Mouse (Mus musculus): ENCODE data around the gene Zfp36l2. TPM values are rescaled to one million over a fixed set of nuclear protein-coding genes. Genes with fewer than 3 reads are reported as not detected.
"Not testable (repeated sequence)": the region's sequence is repeated elsewhere in the genome, so short reads cannot be mapped to it uniquely, and the experiment has no call there.

The Zfp36l2 gene
- total RNA-seq, 4 experiments from 2014 or later: 23.5 to 25.4 (median 24.4) TPM

- DNase-seq (ENCODE audit: low spot score): no peak
Measured at GRCm38 (mm10) chr17:84195003-84195395, 7.3 kb upstream of the Zfp36l2 start.

- no peak for DNase-seq (ENCODE audit: low spot score)
Measured at GRCm38 (mm10) chr17:84194282-84195002, 6.7 kb upstream of the Zfp36l2 start.

DNA sequence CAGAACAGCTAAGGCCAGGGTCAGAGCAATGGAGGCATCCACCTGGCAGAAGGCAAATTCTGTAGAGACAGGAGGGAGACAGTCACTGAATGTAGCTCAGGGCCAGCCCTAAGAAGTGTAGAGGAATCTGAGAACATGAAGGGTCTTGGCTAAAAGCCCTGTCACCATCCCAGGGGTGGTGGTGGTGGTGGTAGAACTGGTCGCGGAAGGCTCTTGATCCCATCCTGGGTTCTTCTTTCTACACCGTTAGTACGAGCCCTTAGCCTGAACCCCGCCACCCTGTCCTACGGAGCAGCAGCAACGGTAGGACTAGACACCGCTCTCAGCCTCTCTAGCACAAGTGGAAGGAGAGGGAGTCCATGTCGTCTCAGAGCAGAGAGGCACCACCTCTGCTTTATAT is 5.7 kb upstream of the Zfp36l2 start:
- DNase-seq (ENCODE audit: low spot score): no peak

DNA sequence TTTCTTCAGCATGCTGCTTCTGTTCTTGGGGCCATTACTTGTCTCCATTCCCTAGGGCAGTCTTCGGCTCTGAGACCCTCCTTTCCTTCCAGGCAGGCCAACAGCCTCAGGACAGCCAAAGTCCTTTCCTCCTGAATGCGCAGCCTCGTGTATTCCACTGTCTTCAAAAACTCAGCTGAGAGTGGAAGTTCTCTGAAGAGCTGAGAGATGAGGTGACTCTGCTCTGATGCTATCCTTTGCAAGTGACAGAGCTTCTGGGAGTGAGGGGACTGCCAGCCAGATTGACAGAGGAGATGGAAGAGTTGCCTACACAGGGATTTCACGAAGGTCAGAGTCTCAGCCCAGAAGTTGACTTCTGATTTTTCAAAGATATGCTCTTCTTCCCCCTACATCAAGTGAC is 4.2 kb upstream of the Zfp36l2 start:
- DNase-seq (ENCODE audit: low spot score): no peak

DNA sequence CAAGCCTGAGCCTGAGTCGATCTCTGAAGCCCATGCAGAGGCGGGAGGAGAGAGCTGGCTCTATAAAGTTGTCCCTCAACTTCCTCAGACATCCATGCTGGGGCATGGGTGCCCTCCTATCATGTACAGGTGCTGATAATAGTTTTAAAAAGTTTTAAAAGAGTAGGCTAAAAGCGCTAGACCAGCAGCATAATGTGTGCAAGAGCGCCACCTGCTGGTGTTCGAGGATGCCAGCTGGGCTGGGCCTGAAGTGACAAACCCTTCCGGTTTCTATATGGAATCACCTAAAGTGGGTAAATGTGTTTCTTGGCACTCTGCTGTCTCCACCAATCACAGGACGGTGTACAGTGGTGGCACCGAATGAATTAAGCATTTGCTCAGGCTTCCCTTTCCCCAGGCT is 3.1 kb upstream of the Zfp36l2 start:
- DNase-seq (ENCODE audit: low spot score): peak; percentile 85

GRCm38 (mm10) chr17:84189127-84189854 is 1.5 kb upstream of the Zfp36l2 start:
- DNase-seq (ENCODE audit: low spot score): no peak

- DNase-seq (ENCODE audit: low spot score): peak; percentile 98
Measured at GRCm38 (mm10) chr17:84188374-84188961, 721 bp upstream of the Zfp36l2 start.

DNA sequence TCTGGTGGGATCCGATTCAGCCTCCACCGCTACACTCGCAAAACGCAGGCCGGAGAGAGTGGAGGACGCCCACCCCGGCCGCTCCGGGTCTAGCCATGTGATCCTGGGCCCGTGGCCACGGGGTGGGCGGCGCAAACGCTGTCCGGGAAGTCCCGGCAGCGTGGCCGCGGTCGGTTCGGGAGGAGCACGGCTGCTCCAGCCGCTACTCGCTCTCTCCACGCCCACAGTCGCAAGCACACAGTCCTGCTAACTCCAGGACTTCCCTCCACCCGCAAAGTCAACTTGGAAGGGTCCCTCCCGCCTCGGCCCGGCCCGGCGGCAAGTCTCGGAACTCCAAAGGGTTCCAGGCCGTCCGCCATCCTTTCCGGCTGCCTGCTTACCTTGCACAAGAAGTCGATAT is 483 bp downstream of the Zfp36l2 start:
- DNase-seq (ENCODE audit: low spot score): not testable (repeated sequence)

- DNase-seq (ENCODE audit: low spot score): peak; percentile 52
Measured at GRCm38 (mm10) chr17:84186451-84187202, 1.1 kb downstream of the Zfp36l2 start.

DNA sequence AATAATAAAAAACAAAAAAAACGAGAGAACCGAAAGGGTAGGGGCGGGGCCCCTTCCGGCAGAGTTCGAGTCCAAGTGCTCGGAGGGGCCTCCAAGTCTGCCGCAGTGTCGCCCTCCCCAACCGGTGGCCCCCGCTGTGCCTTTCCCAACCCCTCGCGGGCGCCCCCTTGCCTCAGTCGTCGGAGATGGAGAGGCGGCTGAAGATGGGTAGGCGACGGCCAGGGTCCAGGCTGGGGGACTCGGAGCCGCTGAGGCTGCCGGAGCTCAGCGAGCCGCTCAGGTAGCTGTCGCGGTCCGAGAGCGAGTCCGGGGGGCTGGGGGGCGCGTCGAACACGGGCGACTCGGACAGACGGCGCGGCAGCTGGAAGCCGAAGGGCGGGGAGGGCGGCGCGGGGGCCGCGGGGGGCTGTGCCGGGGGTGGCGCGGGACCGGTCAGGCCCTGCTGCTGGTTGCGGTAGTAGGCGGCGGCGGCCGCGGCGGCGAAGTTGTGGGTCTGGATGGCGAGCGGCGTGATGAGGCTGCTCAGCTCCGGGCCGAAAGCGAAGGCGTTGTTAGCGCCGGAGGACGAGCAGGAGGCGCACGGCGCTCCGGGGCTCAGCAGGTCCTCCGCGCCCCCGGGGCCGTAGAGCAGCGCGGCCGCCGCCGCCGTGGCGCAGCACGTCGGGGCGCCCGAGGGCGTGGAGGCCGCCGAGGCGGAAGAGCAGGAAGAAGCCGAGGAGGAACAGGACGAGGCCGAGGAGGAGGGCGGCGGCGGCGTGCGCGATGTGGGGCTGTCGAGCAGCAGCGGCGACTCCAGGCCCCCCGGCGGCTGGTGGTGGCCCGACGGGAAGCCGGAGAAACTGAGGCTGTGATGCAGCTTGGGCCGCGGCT is 1.9 kb downstream of the Zfp36l2 start:
- DNase-seq (ENCODE audit: low spot score): no peak

GRCm38 (mm10) chr17:84185011-84185411 is 2.7 kb downstream of the Zfp36l2 start:
- no peak for DNase-seq (ENCODE audit: low spot score)

- peak; percentile 94 for DNase-seq (ENCODE audit: low spot score)
Measured at GRCm38 (mm10) chr17:84183291-84183781, 4.4 kb downstream of the Zfp36l2 start.

GRCm38 (mm10) chr17:84182311-84183271 is 5.2 kb downstream of the Zfp36l2 start:
- no peak for DNase-seq (ENCODE audit: low spot score)

- peak; percentile 59 for DNase-seq (ENCODE audit: low spot score)
Measured at GRCm38 (mm10) chr17:84181502-84182310, 6.0 kb downstream of the Zfp36l2 start.

DNA sequence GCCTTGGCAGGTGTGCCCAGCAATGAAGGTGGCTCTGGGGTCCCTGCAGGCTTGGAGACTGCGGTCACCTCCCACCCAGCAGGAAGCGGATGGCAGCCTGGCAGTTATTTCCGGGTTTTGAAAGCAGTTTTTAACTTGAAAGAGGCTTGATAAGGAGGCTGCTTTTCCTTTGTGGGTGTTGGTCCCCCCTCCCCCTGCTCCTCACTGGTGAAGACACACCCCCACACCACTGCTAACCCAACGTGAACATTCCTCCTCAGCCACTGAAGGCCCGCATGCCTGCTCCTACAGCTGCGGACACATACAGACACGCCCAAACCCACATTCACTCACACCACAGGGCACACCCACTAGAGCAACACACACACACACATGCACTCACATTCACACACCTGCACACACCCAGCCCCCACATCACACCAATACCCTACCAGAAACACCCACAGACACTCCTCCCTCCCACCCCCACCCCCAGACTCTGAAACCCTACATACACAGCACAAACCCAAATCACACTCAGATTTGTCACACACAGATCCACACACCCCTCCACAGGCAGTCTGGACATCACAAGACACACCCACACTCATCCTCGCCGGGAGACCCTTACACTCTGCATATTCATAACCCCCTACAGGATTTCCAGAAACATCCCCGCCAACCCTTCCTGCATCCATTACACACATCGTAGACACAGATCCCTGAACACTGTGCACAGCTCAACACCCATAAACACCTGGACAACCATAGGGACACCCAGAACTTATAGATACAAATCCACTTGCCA is 6.8 kb downstream of the Zfp36l2 start:
- no peak for DNase-seq (ENCODE audit: low spot score)

- DNase-seq (ENCODE audit: low spot score): no peak
Measured at GRCm38 (mm10) chr17:84179973-84180365, 7.8 kb downstream of the Zfp36l2 start.

DNA sequence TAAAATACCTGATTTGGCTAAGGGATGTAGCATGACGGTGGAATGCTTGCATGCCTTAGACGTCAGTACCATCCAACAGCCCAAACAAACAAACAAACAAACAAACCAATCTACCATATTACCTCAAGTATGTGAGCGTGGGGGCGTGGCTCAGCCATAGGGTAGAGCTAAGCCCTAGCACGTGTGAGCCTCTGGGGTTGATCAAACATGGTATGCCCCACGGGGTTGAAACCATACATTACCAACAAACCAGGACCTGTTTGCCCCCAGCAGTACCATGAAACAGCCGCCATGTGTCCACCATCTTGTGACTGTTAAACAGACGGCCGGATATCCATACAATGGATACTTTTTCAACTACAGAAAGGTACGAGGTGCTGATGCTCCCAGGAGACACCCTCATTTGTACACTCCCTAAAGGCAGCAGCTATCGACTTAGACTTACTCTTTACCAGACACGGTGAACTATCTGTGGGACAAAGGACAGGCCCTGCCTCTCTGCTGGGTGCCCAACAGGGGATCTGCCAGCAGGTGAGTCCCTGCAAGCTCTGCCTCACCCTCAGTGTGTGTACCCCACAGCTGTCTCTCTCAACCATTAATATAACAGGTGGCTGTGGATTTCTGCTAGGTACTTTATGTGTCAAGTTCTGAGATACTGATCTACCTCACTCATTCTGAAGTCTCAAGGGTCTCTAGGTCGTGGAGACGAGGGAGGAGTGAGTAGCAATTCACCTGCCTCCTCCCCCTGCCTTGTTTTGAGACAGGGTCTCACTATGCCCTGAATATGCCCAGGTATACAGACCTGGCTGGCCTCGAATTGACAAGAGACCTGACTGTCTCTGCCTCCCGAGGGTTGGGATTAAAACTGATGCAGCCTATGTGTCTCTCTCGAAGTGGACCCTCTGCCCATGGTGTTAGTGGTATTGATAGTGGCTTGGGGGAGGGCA is 8.4 kb downstream of the Zfp36l2 start:
- no peak for DNase-seq (ENCODE audit: low spot score)

Data from heart, adult 8-10 months (tissue).